In the genomic region with DNA sequence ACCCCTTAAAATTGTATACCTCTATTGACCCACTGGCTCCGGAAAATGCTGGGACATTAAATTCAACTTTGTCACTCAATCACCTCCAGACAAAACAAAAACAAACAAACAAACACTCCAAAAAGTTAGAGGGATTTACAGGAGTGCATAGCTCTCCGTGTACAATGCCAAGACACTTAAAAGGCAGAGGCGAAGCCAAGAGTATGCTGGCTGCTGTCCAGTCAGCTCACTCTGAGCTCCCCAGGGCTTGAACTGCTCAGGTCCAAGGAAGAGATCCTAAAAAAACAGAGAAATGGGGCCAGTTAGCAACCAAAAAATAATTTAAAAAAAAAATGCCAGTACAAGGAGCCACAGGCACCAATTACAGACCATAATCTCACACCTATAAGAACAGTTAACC, we compare ENCODE assay signal across 9 mouse cellular contexts. TPM values are rescaled to one million over a fixed set of nuclear protein-coding genes. Genes with fewer than 3 reads are reported as not detected.
DNase-seq lines count a peak whose midpoint lies in the region; ATAC-seq and TF ChIP-seq lines count a peak whose summit lies in the region.
"Had no signal": no experiment of that assay in that cellular context is flagged by ENCODE, and none has a peak within 500 bp of the region (broad histone marks: within the 10 kb centered on the region; RNA-seq: fewer than 3 reads in every experiment).

No protein-coding gene starts in this region.

- H3K4me1 ChIP-seq in heart, embryonic 16.5 days (ENCODE audit: control insufficient read depth, insufficient read depth, low read length), result peaks cover 9% of the 10 kb centered on the region
- peaks cover 2% of the 10 kb centered on the region; the same call in 1 of the 2 replicates for H3K4me1 ChIP-seq in lung, adult 2 months (ENCODE audit: control insufficient read depth, insufficient read depth, low read length)
- H3K4me1 ChIP-seq in midbrain, embryonic 13.5 days (replicated peaks), result peaks cover 4% of the 10 kb centered on the region; the same call in 1 of the 2 replicates

- peak; percentile 48 for DNase-seq in cerebellum, adult 9-10 months
- no peak for DNase-seq in cerebellum, adult 8-10 months
- peak; percentile 88 for DNase-seq in adipocyte (ENCODE audit: low spot score)
- DNase-seq in lung, adult 2 months, result peak; percentile 43
- DNase-seq in thymus, postnatal 10 days (ENCODE audit: low spot score in 2 of 2), result no peak
- no peak for DNase-seq in spleen, adult 18-20 months

- no peaks in the 10 kb centered on the region for H3K9me3 ChIP-seq in heart, embryonic 16.5 days (replicated peaks; ENCODE audit: control insufficient read depth, low read length)
- H3K9me3 ChIP-seq in midbrain, embryonic 13.5 days, result no peaks in the 10 kb centered on the region

- no peak; the same call in 1 of the 2 replicates for ATAC-seq in heart, embryonic 16.5 days (replicated peaks; ENCODE audit: extremely low read depth, insufficient read depth, low FRiP score)
- ATAC-seq in midbrain, embryonic 13.5 days, result no peak

- no peak overlapping the region for H3K9ac ChIP-seq in heart, embryonic 16.5 days (ENCODE audit: low read length)
- no peak overlapping the region for H3K9ac ChIP-seq in midbrain, embryonic 13.5 days (replicated peaks)

- 18% methylated on average over 3 of the region's 3 CpGs for WGBS in heart, embryonic 16.5 days
- 10% methylated on average over 3 of the region's 3 CpGs for WGBS in lung, adult 2 months
- 51% methylated on average over 3 of the region's 3 CpGs for WGBS in midbrain, embryonic 13.5 days

- H3K27ac ChIP-seq in heart, embryonic 16.5 days (ENCODE audit: low read length), result no peak overlapping the region; the same call in 1 of the 2 replicates
- H3K27ac ChIP-seq in midbrain, embryonic 13.5 days, result no peak overlapping the region
- H3K27ac ChIP-seq: macrophage had no signal

- no peak for TF ChIP-seq CTCF in lung, adult 2 months (IDR thresholded peaks at IDR 0.05; ENCODE audit: insufficient read depth, low read length)

- no peak for TF ChIP-seq POLR2A in lung, adult 2 months (IDR thresholded peaks at IDR 0.05; ENCODE audit: borderline replicate concordance, extremely low read depth, low read depth, low read length)

- H3K27me3 ChIP-seq in heart, embryonic 16.5 days (ENCODE audit: control insufficient read depth, insufficient read depth, low read length), result peaks cover 3% of the 10 kb centered on the region; the same call in 1 of the 2 replicates
- peaks cover 53% of the 10 kb centered on the region for H3K27me3 ChIP-seq in midbrain, embryonic 13.5 days

- no peaks in the 10 kb centered on the region for H3K36me3 ChIP-seq in heart, embryonic 16.5 days (ENCODE audit: control insufficient read depth, insufficient read depth)
- no peaks in the 10 kb centered on the region for H3K36me3 ChIP-seq in midbrain, embryonic 13.5 days

- H3K4me2 ChIP-seq in heart, embryonic 16.5 days (ENCODE audit: low read depth, low read length), result peak overlapping the region; percentile 71
- H3K4me2 ChIP-seq in midbrain, embryonic 13.5 days (replicated peaks), result no peak overlapping the region

- no peak overlapping the region for H3K4me3 ChIP-seq in heart, embryonic 16.5 days (ENCODE audit: low read length)
- no peak overlapping the region for H3K4me3 ChIP-seq in lung, adult 2 months (replicated peaks; ENCODE audit: extremely low read depth, low read depth, low read length)
- H3K4me3 ChIP-seq in midbrain, embryonic 13.5 days (replicated peaks), result no peak overlapping the region

RNA-seq across cellular contexts. Expression of a gene that starts 9.6 kb away (rescaled TPM):
- polyA plus RNA-seq in heart, embryonic 16.5 days (2015; fragmentation: Nextera tagmentation; extraction: Ambion mirVana), result 4.9 and 5.1 TPM in 2 replicates
- 16.9 and 22.5 TPM in 2 replicates for polyA plus RNA-seq in lung, adult 2 months (2012; rRNA removed)
- polyA plus RNA-seq in midbrain, embryonic 13.5 days (2015; fragmentation: Nextera tagmentation; extraction: Ambion mirVana), result 1.7 and 2.6 TPM in 2 replicates

Comparison
In these comparisons a context has a peak if more than half of its experiments do, and no peak if none do; other contexts are left out.
1. DNase-seq: peak in cerebellum, adult 9-10 months (single experiment), adipocyte (single experiment) and lung, adult 2 months (single experiment); none in cerebellum, adult 8-10 months (single experiment), thymus, postnatal 10 days (0 of 2) and spleen, adult 18-20 months (0 of 2).